Mouse (Mus musculus) heart, postnatal 0 days (tissue): ENCODE results near the gene Gja1. TPM values are rescaled to one million over a fixed set of nuclear protein-coding genes. Genes with fewer than 3 reads are reported as not detected.

Source experiments
- ATAC-seq: fragments of 200-750 bp; cut with Nextera tagmentation; 2 replicates; pipeline ENCODE4 v1.8.0; 2017; ENCODE audit warnings: low read depth, moderate number of reproducible peaks, moderate library complexity; ENCODE audit not compliant: insufficient read depth
- DNase-seq: peaks from one replicate; pipeline ENCODE4 v3.0.0-alpha.2; 2016; ENCODE audit warnings: low spot score
- H3K27ac ChIP-seq: fragments of 300-500 bp; sonication (generic); 2 replicates; pipeline ENCODE4 v1.5.1; 2014; ENCODE audit warnings: low read depth, mild to moderate bottlenecking
- H3K27me3 ChIP-seq: fragments of 300-500 bp; sonication (generic); 2 replicates; pipeline ENCODE4 v1.6.1; 2014; ENCODE audit warnings: low read length, mixed read lengths; ENCODE audit not compliant: control insufficient read depth, insufficient read depth
- H3K36me3 ChIP-seq: fragments of 300-500 bp; sonication (generic); replicated peaks from 2 replicates; pipeline ENCODE4 v1.6.1; 2014; ENCODE audit warnings: low read length, mixed read lengths; ENCODE audit not compliant: control insufficient read depth, insufficient read depth
- H3K4me1 ChIP-seq: fragments of 300-500 bp; sonication (generic); 2 replicates; pipeline ENCODE4 v1.6.1; 2014; ENCODE audit warnings: antibody characterized with exemption; ENCODE audit not compliant: control insufficient read depth, insufficient read depth
- H3K4me2 ChIP-seq: fragments of 300-500 bp; sonication (generic); 2 replicates; pipeline ENCODE4 v1.6.1; 2014; ENCODE audit warnings: low read depth, mild to moderate bottlenecking, low read length, moderate library complexity
- H3K4me3 ChIP-seq: fragments of 300-500 bp; sonication (generic); 2 replicates; pipeline ENCODE4 v1.5.1; 2014; ENCODE audit warnings: low read depth, low read length
- H3K9ac ChIP-seq: fragments of 300-500 bp; sonication (generic); replicated peaks from 2 replicates; pipeline ENCODE4 v1.6.1; 2014; ENCODE audit warnings: low read depth, low read length, mixed read lengths
- H3K9me3 ChIP-seq: fragments of 300-500 bp; sonication (generic); replicated peaks from 2 replicates; pipeline ENCODE4 v1.6.1; 2016; ENCODE audit warnings: low read length; ENCODE audit not compliant: control insufficient read depth
- CTCF ChIP-seq: IDR thresholded peaks from 2 replicates; pipeline ENCODE4 v1.5.1; 2016; ENCODE audit warnings: antibody characterized with exemption, control low read depth, low read depth
- EP300 ChIP-seq: IDR thresholded peaks from 2 replicates; pipeline ENCODE4 v1.6.1; 2016; ENCODE audit warnings: antibody characterized with exemption, low read depth
- WGBS: fragments of 180-500 bp; shearing (Covaris S2); extraction: QIAGEN DNeasy Blood & Tissue Kit; methylation state at CpG from one replicate; pipeline ENCODE4 v1.1.7; 2014; 5-methylcytosine and 5-hydroxymethylcytosine counted together
- polyA plus RNA-seq: library from polyadenylated mRNA; unstranded; fragments of >200 nt; fragmentation: Nextera tagmentation; extraction: Ambion mirVana; gene quantifications from 2 replicates; pipeline ENCODE4 v1.2.1, GENCODE M21; 2015
- total RNA-seq: library from RNA; depleted of rRNA; stranded (reverse); fragments of >200 nt; gene quantifications from 2 replicates; pipeline ENCODE4 v1.2.3, GENCODE M21; 2014; ENCODE audit warnings: low replicate concordance; rRNA removed

The Gja1 gene
- total RNA-seq (198 and 396 TPM in 2 replicates), polyA plus RNA-seq (579 and 613 TPM in 2 replicates)

DNA sequence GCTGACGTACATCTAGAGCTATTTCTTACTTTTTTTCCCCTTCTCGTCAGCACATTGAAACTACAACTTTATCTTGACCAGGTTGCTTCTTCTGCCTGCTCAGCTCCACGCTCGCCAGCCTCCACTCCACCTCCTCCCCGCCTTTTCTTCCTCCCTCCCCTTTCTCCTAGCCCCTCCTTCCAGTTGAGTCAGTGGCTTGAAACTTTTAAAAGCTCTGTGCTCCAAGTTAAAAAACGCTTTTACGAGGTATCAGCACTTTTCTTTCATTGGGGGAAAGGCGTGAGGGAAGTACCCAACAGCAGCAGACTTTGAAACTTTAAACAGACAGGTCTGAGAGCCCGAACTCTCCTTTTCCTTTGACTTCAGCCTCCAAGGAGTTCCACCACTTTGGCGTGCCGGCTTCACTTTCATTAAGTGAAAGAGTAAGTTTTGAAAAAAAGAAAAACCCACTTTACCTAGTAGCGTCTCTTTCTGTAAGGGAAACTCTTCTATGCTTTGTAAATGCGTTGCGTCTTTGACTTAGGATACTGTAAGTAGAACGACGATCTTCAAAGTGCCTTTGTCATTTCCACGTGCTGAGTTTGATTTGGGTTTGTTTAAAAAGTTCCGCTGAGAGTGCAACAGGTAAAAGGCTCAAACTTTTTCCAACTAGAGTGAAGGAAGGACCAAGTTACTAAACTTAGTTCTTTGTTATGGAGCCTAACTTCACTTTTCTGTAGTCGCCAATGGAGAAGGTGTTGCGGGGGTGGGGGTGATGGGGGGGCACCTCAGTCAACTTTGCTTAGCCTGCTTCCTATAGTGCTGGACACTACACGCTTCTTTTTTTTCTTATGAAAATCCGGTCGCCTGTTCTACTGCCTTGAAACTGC lies at the start of gene Gja1:
Gene Gja1, plus strand, starts transcription at position 234 of the 869 bp plus-strand sequence.
- no peaks in the 10 kb centered on the region for H3K9me3 ChIP-seq
- peak within 1 kb of the TSS; percentile 97 for H3K27ac ChIP-seq
- H3K4me2 ChIP-seq = peak within 1 kb of the TSS; percentile 70
- H3K27me3 ChIP-seq = no peaks in the 10 kb centered on the region
- ATAC-seq (peak; percentile 76), DNase-seq (peak; percentile 95)
- H3K9ac ChIP-seq = peak within 1 kb of the TSS; percentile 95
- H3K36me3 ChIP-seq = no peaks in the 10 kb centered on the region
- TF ChIP-seq EP300 (peak; percentile 47; the same call in 1 of the 2 replicates), CTCF (no peak)
- peak within 1 kb of the TSS; percentile 86 for H3K4me3 ChIP-seq
- WGBS = under 1% methylated on average over 23 of the region's 23 CpGs
- no peaks in the 10 kb centered on the region for H3K4me1 ChIP-seq

DNA sequence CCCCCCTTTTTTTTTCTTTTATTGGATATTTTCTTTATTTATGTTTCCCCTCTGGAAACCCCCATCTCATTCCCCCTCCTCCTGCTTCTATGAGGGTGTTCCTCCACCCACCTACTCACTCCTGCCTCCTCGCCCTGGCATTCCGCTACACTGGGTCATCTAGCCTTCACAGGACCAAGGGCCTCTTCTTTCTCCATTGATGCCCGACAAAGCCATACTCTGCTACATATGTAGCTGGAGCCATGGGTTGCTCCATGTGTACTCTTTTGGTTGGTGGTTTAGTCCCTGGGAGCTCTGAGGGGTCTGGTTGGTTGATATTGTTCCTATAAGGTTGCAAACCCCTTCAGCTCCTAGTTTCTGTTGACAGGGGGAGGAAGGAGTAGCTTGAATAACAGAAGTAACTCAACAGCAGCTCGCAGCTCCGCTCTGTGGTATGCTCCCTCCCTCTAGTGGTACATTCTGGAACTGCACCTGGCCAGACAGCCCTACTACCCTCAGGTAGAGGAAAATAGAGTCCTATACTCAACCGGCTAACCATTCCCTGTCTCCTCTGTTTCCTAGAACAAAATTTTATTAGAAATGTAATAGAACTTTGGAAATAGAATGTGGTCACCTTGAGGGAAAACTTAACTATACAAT lies 38.2 kb upstream of the Gja1 start:
- peak; percentile 70 for ATAC-seq
- Histone ChIP-seq H3K9ac (no peak overlapping the region), H3K4me2 (no peak overlapping the region), H3K27me3 (no peaks in the 10 kb centered on the region), H3K36me3 (no peaks in the 10 kb centered on the region), H3K9me3 (no peaks in the 10 kb centered on the region), H3K27ac (no peak overlapping the region), H3K4me1 (no peaks in the 10 kb centered on the region), H3K4me3 (no peak overlapping the region)
- DNase-seq = peak; percentile 49
- TF ChIP-seq EP300 = no peak
- TF ChIP-seq CTCF = peak; percentile 96
- 39% methylated on average over 6 of the region's 6 CpGs for WGBS

DNA sequence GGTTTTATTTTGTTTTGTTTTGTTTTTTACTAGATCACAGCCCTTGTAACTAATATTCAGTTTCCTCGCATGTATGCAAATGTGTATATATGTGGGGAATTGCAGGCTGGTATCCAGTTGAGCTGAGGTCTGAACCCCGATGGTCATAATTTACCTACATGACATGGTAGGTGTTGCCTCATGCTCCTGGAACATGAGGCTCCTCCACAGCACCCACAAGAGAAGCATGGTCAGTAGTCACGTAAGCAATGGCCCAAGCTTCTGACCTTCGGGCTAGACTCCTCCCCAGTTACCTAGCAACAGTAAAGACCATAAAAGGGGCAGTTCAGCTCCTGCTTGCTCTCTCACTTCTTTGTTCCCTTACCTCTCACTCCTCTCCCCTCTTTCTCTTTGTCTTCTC lies 16.7 kb upstream of the Gja1 start:
- no peak for DNase-seq
- H3K4me2 ChIP-seq = no peak overlapping the region
- H3K4me1 ChIP-seq = no peaks in the 10 kb centered on the region
- no peak overlapping the region for H3K4me3 ChIP-seq
- H3K9ac ChIP-seq = no peak overlapping the region
- ATAC-seq = no peak
- no peak for TF ChIP-seq CTCF
- TF ChIP-seq EP300 = no peak
- H3K9me3 ChIP-seq = no peaks in the 10 kb centered on the region
- no peaks in the 10 kb centered on the region for H3K36me3 ChIP-seq
- no peaks in the 10 kb centered on the region for H3K27me3 ChIP-seq
- no peak overlapping the region for H3K27ac ChIP-seq
- WGBS = 76% methylated on average over 4 of the region's 4 CpGs

DNA sequence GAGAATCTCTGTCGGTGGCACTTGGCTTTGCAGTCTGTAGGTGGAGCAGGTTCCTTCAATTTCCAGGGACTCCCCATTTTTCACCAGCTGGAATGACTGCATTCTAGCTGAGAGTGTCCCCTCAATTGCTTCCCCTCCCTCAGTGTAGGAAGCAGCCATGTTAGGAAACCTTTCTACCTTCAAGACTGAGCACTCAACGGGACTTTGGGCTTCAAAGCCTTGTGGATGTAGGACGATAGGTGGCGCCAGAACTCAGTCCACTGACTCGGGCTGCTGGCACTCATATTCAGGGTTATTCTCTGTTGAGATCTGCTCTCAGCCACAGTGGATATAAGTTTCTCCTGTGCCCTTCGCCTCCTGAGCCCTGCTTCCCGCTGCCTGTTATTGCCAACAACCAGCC lies 8.1 kb upstream of the Gja1 start:
- 16% methylated on average over 7 of the region's 7 CpGs for WGBS
- Histone ChIP-seq H3K9me3 (no peaks in the 10 kb centered on the region), H3K27ac (no peak overlapping the region), H3K9ac (no peak overlapping the region), H3K4me2 (no peak overlapping the region), H3K4me1 (no peaks in the 10 kb centered on the region), H3K27me3 (no peaks in the 10 kb centered on the region), H3K4me3 (no peak overlapping the region), H3K36me3 (no peaks in the 10 kb centered on the region)
- no peak for TF ChIP-seq EP300
- TF ChIP-seq CTCF = peak; percentile 81
- DNase-seq = peak; percentile 75
- peak; percentile 68 for ATAC-seq

DNA sequence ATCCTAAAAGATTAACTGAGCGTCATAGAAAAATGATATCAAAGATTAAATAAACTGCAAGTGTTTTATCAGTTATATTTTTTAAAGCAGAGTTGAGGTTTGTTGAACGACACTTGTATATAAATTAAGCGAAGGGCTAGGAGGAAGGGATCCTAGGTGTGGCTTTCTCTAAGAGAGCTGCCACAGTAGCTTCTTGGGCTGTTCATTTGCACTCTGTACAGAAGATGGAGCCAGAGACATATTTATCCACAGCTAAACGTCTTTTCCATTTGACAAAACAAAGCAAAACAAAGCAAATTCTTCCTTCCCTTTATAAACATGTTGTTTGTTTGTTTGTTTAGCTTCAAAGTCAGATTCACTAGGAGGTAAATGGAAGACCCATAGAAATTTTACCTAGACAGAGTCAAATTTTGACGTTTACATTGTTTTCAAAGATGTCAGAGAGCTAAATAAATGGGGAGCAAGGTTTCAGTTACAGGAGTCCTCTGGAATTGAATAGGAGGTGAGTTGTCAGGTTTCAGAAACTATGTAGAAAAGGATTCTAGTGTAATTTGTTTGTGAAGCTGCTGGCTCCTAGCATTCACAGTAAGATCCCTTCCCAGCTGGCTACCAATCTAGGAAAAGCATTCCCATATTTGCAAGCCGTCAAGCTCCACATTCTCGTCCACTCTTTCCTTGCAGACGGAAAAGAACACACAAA lies 4.0 kb upstream of the Gja1 start:
- no peaks in the 10 kb centered on the region for H3K27me3 ChIP-seq
- DNase-seq (peak; percentile 77), ATAC-seq (0 out of 2 replicates have a peak, but pooled peaks have one; percentile 42)
- WGBS = 23% methylated on average over 8 of the region's 8 CpGs
- no peaks in the 10 kb centered on the region for H3K4me1 ChIP-seq
- H3K36me3 ChIP-seq = no peaks in the 10 kb centered on the region
- 0 out of 2 replicates have a peak overlapping the region, but pooled peaks have one; percentile 11 for H3K27ac ChIP-seq
- TF ChIP-seq EP300 = no peak
- TF ChIP-seq CTCF = peak; percentile 79
- no peaks in the 10 kb centered on the region for H3K9me3 ChIP-seq
- H3K4me3 ChIP-seq = peak overlapping the region; percentile 31
- H3K4me2 ChIP-seq = peak overlapping the region; percentile 55
- H3K9ac ChIP-seq = peak overlapping the region; percentile 33; the same call in 1 of the 2 replicates
